ENCODE assay signal across 8 mouse cellular contexts in genomic region chr7:107593904-107594303, GRCm38 (mm10). TPM values are rescaled to one million over a fixed set of nuclear protein-coding genes. Genes with fewer than 3 reads are reported as not detected.
A peak's percentile ranks its signal among the peaks of the same experiment; 100 is the strongest.
DNase-seq lines count a peak whose midpoint lies in the region; ATAC-seq and TF ChIP-seq lines count a peak whose summit lies in the region.

No protein-coding gene starts in this region.

- peaks cover 8% of the 10 kb centered on the region; the same call in 1 of the 2 replicates for H3K36me3 ChIP-seq in lung, embryonic 14.5 days (ENCODE audit: insufficient read depth)
- no peaks in the 10 kb centered on the region for H3K36me3 ChIP-seq in heart, embryonic 11.5 days (ENCODE audit: control insufficient read depth, insufficient read depth, low read length)
- no peaks in the 10 kb centered on the region for H3K36me3 ChIP-seq in liver, embryonic 13.5 days

- 0 out of 2 replicates have a peak, but pooled peaks cover 4% of the 10 kb centered on the region for H3K4me1 ChIP-seq in lung, embryonic 14.5 days (ENCODE audit: insufficient read depth)
- 0 out of 2 replicates have a peak, but pooled peaks cover 5% of the 10 kb centered on the region for H3K4me1 ChIP-seq in heart, embryonic 11.5 days (ENCODE audit: control insufficient read depth, insufficient read depth, low read length)
- H3K4me1 ChIP-seq in liver, embryonic 13.5 days (replicated peaks): peaks cover 20% of the 10 kb centered on the region

- TF ChIP-seq CTCF in lung, embryonic 14.5 days (IDR thresholded peaks at IDR 0.05; ENCODE audit: low read depth): no peak

- no peak for ATAC-seq in lung, embryonic 14.5 days (ENCODE audit: insufficient read depth)
- ATAC-seq in heart, embryonic 11.5 days (replicated peaks; ENCODE audit: insufficient number of reproducible peaks, low FRiP score, low TSS enrichment): no peak
- ATAC-seq in liver, embryonic 13.5 days (ENCODE audit: low read depth): no peak
- peak; percentile 76 for ATAC-seq in neutrophil, adult 5-6 weeks (ENCODE audit: extremely low read depth, insufficient number of reproducible peaks, low FRiP score, poor library complexity, severe bottlenecking)

- peak overlapping the region; percentile 82 for H3K4me2 ChIP-seq in lung, embryonic 14.5 days
- H3K4me2 ChIP-seq in heart, embryonic 11.5 days: peak overlapping the region; percentile 98
- H3K4me2 ChIP-seq in liver, embryonic 13.5 days: peak overlapping the region; percentile 77

- no peaks in the 10 kb centered on the region for H3K9me3 ChIP-seq in lung, embryonic 14.5 days (ENCODE audit: low read depth, low read length)
- H3K9me3 ChIP-seq in heart, embryonic 11.5 days (replicated peaks; ENCODE audit: control insufficient read depth, low read length): no peaks in the 10 kb centered on the region
- H3K9me3 ChIP-seq in liver, embryonic 13.5 days (replicated peaks): no peaks in the 10 kb centered on the region

- no peaks in the 10 kb centered on the region for H3K27me3 ChIP-seq in lung, embryonic 14.5 days (ENCODE audit: insufficient read depth, low read length)
- H3K27me3 ChIP-seq in heart, embryonic 11.5 days (ENCODE audit: control insufficient read depth, insufficient read depth, low read length): no peaks in the 10 kb centered on the region
- H3K27me3 ChIP-seq in liver, embryonic 13.5 days: no peaks in the 10 kb centered on the region

- no peak for DNase-seq in lung, embryonic 14.5 days
- DNase-seq in lung, adult 18-20 months: no peak
- no peak for DNase-seq in liver, embryonic 13.5 days
- DNase-seq in adrenal gland, postnatal 4 days (ENCODE audit: low spot score in 2 of 2): no peak
- DNase-seq in thymus, postnatal 4 days: no peak
- DNase-seq in kidney, adult 9 months: no peak

- peak overlapping the region; percentile 34; the same call in 1 of the 2 replicates for H3K9ac ChIP-seq in lung, embryonic 14.5 days
- H3K9ac ChIP-seq in heart, embryonic 11.5 days (ENCODE audit: low read depth, low read length): no peak overlapping the region; the same call in 1 of the 2 replicates
- H3K9ac ChIP-seq in liver, embryonic 13.5 days: no peak overlapping the region

- H3K27ac ChIP-seq in lung, embryonic 14.5 days (ENCODE audit: low read depth): peak overlapping the region; percentile 37; the same call in 1 of the 2 replicates
- 0 out of 2 replicates have a peak overlapping the region, but pooled peaks have one; percentile 46 for H3K27ac ChIP-seq in heart, embryonic 11.5 days (ENCODE audit: low read depth, low read length)
- peak overlapping the region; percentile 66; the same call in 1 of the 2 replicates for H3K27ac ChIP-seq in liver, embryonic 13.5 days

- H3K4me3 ChIP-seq in lung, embryonic 14.5 days (ENCODE audit: low read depth, low read length): no peak overlapping the region
- no peak overlapping the region for H3K4me3 ChIP-seq in heart, embryonic 11.5 days (ENCODE audit: low read depth, low read length)
- peak overlapping the region; percentile 58; the same call in 1 of the 2 replicates for H3K4me3 ChIP-seq in liver, embryonic 13.5 days (replicated peaks)

- WGBS in lung, embryonic 14.5 days: 35% methylated on average over 7 of the region's 7 CpGs
- WGBS in heart, embryonic 11.5 days (ENCODE audit: insufficient replicate concordance): 39% methylated on average over 7 of the region's 7 CpGs
- 10% methylated on average over 7 of the region's 7 CpGs for WGBS in liver, embryonic 13.5 days (ENCODE audit: insufficient replicate concordance)

RNA-seq across cellular contexts. Expression of gene Ppfibp2, which starts 1.1 kb away (rescaled TPM):
- 5.4 and 5.7 TPM in 2 replicates for polyA plus RNA-seq in lung, embryonic 14.5 days (2014; fragmentation: Nextera tagmentation; extraction: Ambion mirVana)
- 6.3 and 7.9 TPM in 2 replicates for polyA plus RNA-seq in heart, embryonic 11.5 days (2014; fragmentation: Nextera tagmentation; extraction: Ambion mirVana)
- 3.0 and 3.5 TPM in 2 replicates for polyA plus RNA-seq in liver, embryonic 13.5 days (2015; fragmentation: Nextera tagmentation; extraction: Ambion mirVana)
- 7.2 and 7.8 TPM in 2 replicates for total RNA-seq in neutrophil, adult 5-6 weeks (2017)
- total RNA-seq in adrenal gland, postnatal 4 days (2021): 10 to 100 TPM in 1 of 2 experiments, 1 to 10 TPM in 1; 9.4 to 10.4 TPM

RNA-seq across cellular contexts. Expression of gene Olfml1, which starts 26.7 kb away (rescaled TPM):
- polyA plus RNA-seq in lung, embryonic 14.5 days (2014; fragmentation: Nextera tagmentation; extraction: Ambion mirVana): 14.5 and 15.6 TPM in 2 replicates
- polyA plus RNA-seq in heart, embryonic 11.5 days (2014; fragmentation: Nextera tagmentation; extraction: Ambion mirVana): 7.3 and 8.2 TPM in 2 replicates
- 1.7 and 2.0 TPM in 2 replicates for polyA plus RNA-seq in liver, embryonic 13.5 days (2015; fragmentation: Nextera tagmentation; extraction: Ambion mirVana)
- not detected in 2 replicates for total RNA-seq in neutrophil, adult 5-6 weeks (2017)
- total RNA-seq in adrenal gland, postnatal 4 days (2021): 10 to 100 TPM; 15.3 to 16.9 TPM

RNA-seq across cellular contexts. Expression of gene 5330417H12Rik, which starts 31.1 kb away (rescaled TPM):
- not detected in 2 replicates for polyA plus RNA-seq in lung, embryonic 14.5 days (2014; fragmentation: Nextera tagmentation; extraction: Ambion mirVana)
- not detected in 2 replicates for polyA plus RNA-seq in heart, embryonic 11.5 days (2014; fragmentation: Nextera tagmentation; extraction: Ambion mirVana)
- not detected in 2 replicates for polyA plus RNA-seq in liver, embryonic 13.5 days (2015; fragmentation: Nextera tagmentation; extraction: Ambion mirVana)
- not detected in 2 replicates for total RNA-seq in neutrophil, adult 5-6 weeks (2017)
- total RNA-seq in adrenal gland, postnatal 4 days (2021): not detected
